Mouse (Mus musculus): ENCODE measurements around the gene Rad51b. TPM values are rescaled to one million over a fixed set of nuclear protein-coding genes. Genes with fewer than 3 reads are reported as not detected.

Gene Rad51b
- polyA plus RNA-seq, 1 experiment from 2014 or later = 4.9 TPM

- Histone ChIP-seq H3K9me3 (replicated peaks; ENCODE audit: control insufficient read depth, low read length) (no peaks in the 10 kb centered on the region), H3K4me2 (ENCODE audit: low read depth, low read length) (no peak overlapping the region), H3K27ac (replicated peaks; ENCODE audit: low read depth, low read length) (no peak overlapping the region), H3K4me1 (ENCODE audit: control insufficient read depth, insufficient read depth, low read length) (no peaks in the 10 kb centered on the region), H3K36me3 (replicated peaks; ENCODE audit: control insufficient read depth, insufficient read depth, low read depth, low read length) (no peaks in the 10 kb centered on the region), H3K9ac (replicated peaks; ENCODE audit: low read length) (no peak overlapping the region), H3K4me3 (ENCODE audit: low read depth, low read length) (no peak overlapping the region), H3K27me3 (ENCODE audit: control insufficient read depth, insufficient read depth, low read length) (no peaks in the 10 kb centered on the region)
- WGBS = 83% methylated on average over 5 of the region's 5 CpGs
- no peak for ATAC-seq (replicated peaks; ENCODE audit: insufficient number of reproducible peaks, low FRiP score, low TSS enrichment, low read depth)
- DNase-seq (ENCODE audit: low spot score) = no peak
These were observed 56.3 kb downstream of the Rad51b start for GRCm38 (mm10) chr12:79353356-79353755.

DNA sequence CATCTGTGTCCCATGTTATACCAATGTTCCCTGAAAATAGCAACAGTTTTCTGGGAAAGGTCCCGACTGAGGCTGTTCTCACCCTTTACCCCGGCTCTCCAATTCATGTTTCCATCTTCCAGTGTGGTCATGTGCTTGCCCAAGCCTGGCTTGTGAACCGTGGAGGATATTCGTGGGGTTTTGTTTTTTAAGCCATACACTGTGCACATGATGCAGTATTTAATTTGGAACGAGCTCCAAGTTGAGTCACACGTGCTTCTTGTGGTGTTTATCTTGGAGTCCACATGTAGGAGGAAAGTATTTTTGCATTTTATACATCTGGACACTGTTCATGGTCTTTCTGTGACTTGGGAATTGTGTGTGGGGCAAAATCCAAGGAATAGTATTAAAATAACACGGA is 57.5 kb downstream of the Rad51b start:
- no peaks in the 10 kb centered on the region for H3K27me3 ChIP-seq (ENCODE audit: control insufficient read depth, insufficient read depth, low read length)
- H3K9me3 ChIP-seq (replicated peaks; ENCODE audit: control insufficient read depth, low read length) = no peaks in the 10 kb centered on the region
- no peaks in the 10 kb centered on the region for H3K4me1 ChIP-seq (ENCODE audit: control insufficient read depth, insufficient read depth, low read length)
- no peak overlapping the region for H3K4me3 ChIP-seq (ENCODE audit: low read depth, low read length)
- WGBS = 81% methylated on average over 7 of the region's 7 CpGs
- H3K27ac ChIP-seq (replicated peaks; ENCODE audit: low read depth, low read length) = no peak overlapping the region
- no peak overlapping the region for H3K9ac ChIP-seq (replicated peaks; ENCODE audit: low read length)
- ATAC-seq (replicated peaks; ENCODE audit: insufficient number of reproducible peaks, low FRiP score, low TSS enrichment, low read depth) = no peak
- DNase-seq (ENCODE audit: low spot score) = no peak
- no peaks in the 10 kb centered on the region for H3K36me3 ChIP-seq (replicated peaks; ENCODE audit: control insufficient read depth, insufficient read depth, low read depth, low read length)
- H3K4me2 ChIP-seq (ENCODE audit: low read depth, low read length) = no peak overlapping the region

GRCm38 (mm10) chr12:79356138-79356537 is 59.1 kb downstream of the Rad51b start:
- Histone ChIP-seq H3K27ac (replicated peaks; ENCODE audit: low read depth, low read length) (no peak overlapping the region), H3K9ac (replicated peaks; ENCODE audit: low read length) (no peak overlapping the region), H3K4me3 (ENCODE audit: low read depth, low read length) (no peak overlapping the region), H3K4me2 (ENCODE audit: low read depth, low read length) (no peak overlapping the region), H3K4me1 (ENCODE audit: control insufficient read depth, insufficient read depth, low read length) (no peaks in the 10 kb centered on the region), H3K9me3 (replicated peaks; ENCODE audit: control insufficient read depth, low read length) (no peaks in the 10 kb centered on the region), H3K36me3 (replicated peaks; ENCODE audit: control insufficient read depth, insufficient read depth, low read depth, low read length) (no peaks in the 10 kb centered on the region), H3K27me3 (ENCODE audit: control insufficient read depth, insufficient read depth, low read length) (no peaks in the 10 kb centered on the region)
- DNase-seq (ENCODE audit: low spot score) = no peak
- no peak for ATAC-seq (replicated peaks; ENCODE audit: insufficient number of reproducible peaks, low FRiP score, low TSS enrichment, low read depth)
- WGBS = 75% methylated on average over 4 of the region's 4 CpGs

DNA sequence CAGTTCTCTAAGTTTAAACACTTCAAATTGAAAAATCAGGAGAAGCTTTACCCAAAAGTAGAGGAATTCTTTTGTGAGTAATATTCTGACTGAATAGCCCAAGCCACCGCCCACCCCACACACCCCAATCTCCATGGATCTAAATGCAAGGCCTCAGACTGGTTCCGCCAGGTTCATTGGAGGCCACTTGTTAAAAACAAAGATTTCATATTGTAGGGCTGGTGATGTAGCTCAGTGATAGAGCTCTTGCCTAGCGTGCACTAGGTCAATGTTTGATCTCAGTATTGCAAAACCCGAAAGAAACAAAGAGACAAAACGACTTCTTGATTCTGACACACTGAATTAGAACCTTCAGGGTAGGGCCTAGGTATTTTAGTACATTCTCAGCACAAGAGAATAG is 60.5 kb downstream of the Rad51b start:
- Histone ChIP-seq H3K4me2 (ENCODE audit: low read depth, low read length) (no peak overlapping the region), H3K36me3 (replicated peaks; ENCODE audit: control insufficient read depth, insufficient read depth, low read depth, low read length) (no peaks in the 10 kb centered on the region), H3K9me3 (replicated peaks; ENCODE audit: control insufficient read depth, low read length) (no peaks in the 10 kb centered on the region), H3K27ac (replicated peaks; ENCODE audit: low read depth, low read length) (no peak overlapping the region), H3K4me1 (ENCODE audit: control insufficient read depth, insufficient read depth, low read length) (no peaks in the 10 kb centered on the region), H3K27me3 (ENCODE audit: control insufficient read depth, insufficient read depth, low read length) (no peaks in the 10 kb centered on the region), H3K4me3 (ENCODE audit: low read depth, low read length) (no peak overlapping the region), H3K9ac (replicated peaks; ENCODE audit: low read length) (no peak overlapping the region)
- ATAC-seq (replicated peaks; ENCODE audit: insufficient number of reproducible peaks, low FRiP score, low TSS enrichment, low read depth) (no peak), DNase-seq (ENCODE audit: low spot score) (no peak)
- WGBS = 89% methylated on average over 5 of the region's 5 CpGs

DNA sequence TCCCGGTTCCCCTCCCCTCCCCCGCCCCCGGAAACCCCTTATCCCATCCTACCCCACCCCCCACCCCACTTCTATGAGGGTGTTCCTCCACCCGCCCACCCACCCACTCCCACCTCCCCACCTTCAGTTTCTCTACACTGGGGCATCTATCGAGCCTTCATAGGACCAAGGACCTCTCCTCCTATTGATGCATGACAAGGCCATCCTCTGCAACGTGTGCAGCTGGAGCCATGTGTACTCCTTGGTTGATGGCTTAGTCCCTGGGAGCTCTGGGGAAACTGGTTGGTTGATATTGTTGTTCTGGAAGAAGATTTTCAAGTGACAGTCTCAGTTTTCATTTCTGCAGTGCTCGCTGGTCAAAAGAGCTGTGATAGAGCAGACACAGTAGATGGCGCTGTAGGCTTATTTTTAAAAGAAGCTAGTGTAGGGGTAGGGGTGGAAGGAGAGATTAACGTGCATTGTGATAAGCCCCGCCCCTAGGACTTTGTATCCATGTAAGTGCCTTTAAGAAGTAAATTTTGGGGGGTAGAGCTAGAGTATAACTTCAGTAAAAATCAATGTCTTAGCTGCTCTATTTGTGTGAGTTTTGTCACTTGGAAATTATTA is 61.6 kb downstream of the Rad51b start:
- DNase-seq (ENCODE audit: low spot score) = peak; percentile 92
- no peaks in the 10 kb centered on the region for H3K9me3 ChIP-seq (replicated peaks; ENCODE audit: control insufficient read depth, low read length)

GRCm38 (mm10) chr12:79359404-79359803 is 62.3 kb downstream of the Rad51b start:
- ATAC-seq (replicated peaks; ENCODE audit: insufficient number of reproducible peaks, low FRiP score, low TSS enrichment, low read depth) (no peak), DNase-seq (ENCODE audit: low spot score) (no peak)
- Histone ChIP-seq H3K4me3 (ENCODE audit: low read depth, low read length) (no peak overlapping the region), H3K27ac (replicated peaks; ENCODE audit: low read depth, low read length) (no peak overlapping the region), H3K9me3 (replicated peaks; ENCODE audit: control insufficient read depth, low read length) (no peaks in the 10 kb centered on the region), H3K4me2 (ENCODE audit: low read depth, low read length) (no peak overlapping the region), H3K9ac (replicated peaks; ENCODE audit: low read length) (no peak overlapping the region), H3K4me1 (ENCODE audit: control insufficient read depth, insufficient read depth, low read length) (no peaks in the 10 kb centered on the region), H3K27me3 (ENCODE audit: control insufficient read depth, insufficient read depth, low read length) (no peaks in the 10 kb centered on the region), H3K36me3 (replicated peaks; ENCODE audit: control insufficient read depth, insufficient read depth, low read depth, low read length) (no peaks in the 10 kb centered on the region)
- 96% methylated on average over 2 of the region's 2 CpGs for WGBS

More for the DNA sequence above, 61.6 kb downstream of the Rad51b start:
- Histone ChIP-seq H3K4me1 (ENCODE audit: control insufficient read depth, insufficient read depth, low read length) (no peaks in the 10 kb centered on the region), H3K4me3 (ENCODE audit: low read depth, low read length) (no peak overlapping the region), H3K9ac (replicated peaks; ENCODE audit: low read length) (no peak overlapping the region), H3K36me3 (replicated peaks; ENCODE audit: control insufficient read depth, insufficient read depth, low read depth, low read length) (no peaks in the 10 kb centered on the region), H3K27me3 (ENCODE audit: control insufficient read depth, insufficient read depth, low read length) (no peaks in the 10 kb centered on the region), H3K4me2 (ENCODE audit: low read depth, low read length) (no peak overlapping the region), H3K27ac (replicated peaks; ENCODE audit: low read depth, low read length) (no peak overlapping the region)
- WGBS = 20% methylated on average over 10 of the region's 10 CpGs
- ATAC-seq (replicated peaks; ENCODE audit: insufficient number of reproducible peaks, low FRiP score, low TSS enrichment, low read depth) = peak; percentile 75; the same call in 1 of the 2 replicates

GRCm38 (mm10) chr12:79362219-79362618 is 65.1 kb downstream of the Rad51b start:
- H3K27me3 ChIP-seq (ENCODE audit: control insufficient read depth, insufficient read depth, low read length) = no peaks in the 10 kb centered on the region
- ATAC-seq (replicated peaks; ENCODE audit: insufficient number of reproducible peaks, low FRiP score, low TSS enrichment, low read depth) (no peak), DNase-seq (ENCODE audit: low spot score) (peak; percentile 46)
- no peak overlapping the region for H3K4me3 ChIP-seq (ENCODE audit: low read depth, low read length)
- 57% methylated on average over 1 of the region's 1 CpGs for WGBS
- no peaks in the 10 kb centered on the region for H3K4me1 ChIP-seq (ENCODE audit: control insufficient read depth, insufficient read depth, low read length)
- H3K9ac ChIP-seq (replicated peaks; ENCODE audit: low read length) = no peak overlapping the region
- H3K36me3 ChIP-seq (replicated peaks; ENCODE audit: control insufficient read depth, insufficient read depth, low read depth, low read length) = no peaks in the 10 kb centered on the region
- no peaks in the 10 kb centered on the region for H3K9me3 ChIP-seq (replicated peaks; ENCODE audit: control insufficient read depth, low read length)
- no peak overlapping the region for H3K27ac ChIP-seq (replicated peaks; ENCODE audit: low read depth, low read length)
- H3K4me2 ChIP-seq (ENCODE audit: low read depth, low read length) = no peak overlapping the region

DNA sequence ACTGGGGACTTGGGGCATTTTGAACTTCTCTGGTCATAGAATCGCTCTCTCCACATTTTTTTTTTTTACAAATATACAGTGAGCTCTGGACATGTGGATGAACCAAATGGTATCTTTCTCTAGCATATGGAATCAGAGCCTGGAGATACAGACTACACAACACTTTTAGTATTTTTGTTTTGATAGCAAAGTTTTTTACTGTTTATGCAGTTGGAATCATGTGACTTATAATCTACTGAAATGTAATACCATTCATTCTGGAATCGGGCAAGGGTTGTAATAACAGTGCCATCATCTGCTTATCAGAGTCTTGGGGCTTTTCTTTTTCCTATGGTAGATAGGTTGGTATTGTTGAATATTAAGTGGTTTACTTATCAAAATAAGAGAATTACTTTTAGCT is 67.2 kb downstream of the Rad51b start:
- H3K36me3 ChIP-seq (replicated peaks; ENCODE audit: control insufficient read depth, insufficient read depth, low read depth, low read length) = no peaks in the 10 kb centered on the region
- H3K9me3 ChIP-seq (replicated peaks; ENCODE audit: control insufficient read depth, low read length) = no peaks in the 10 kb centered on the region
- H3K4me1 ChIP-seq (ENCODE audit: control insufficient read depth, insufficient read depth, low read length) = no peaks in the 10 kb centered on the region
- no peaks in the 10 kb centered on the region for H3K27me3 ChIP-seq (ENCODE audit: control insufficient read depth, insufficient read depth, low read length)
- H3K4me2 ChIP-seq (ENCODE audit: low read depth, low read length) = no peak overlapping the region
- H3K9ac ChIP-seq (replicated peaks; ENCODE audit: low read length) = no peak overlapping the region
- WGBS = 75% methylated on average over 2 of the region's 2 CpGs
- ATAC-seq (replicated peaks; ENCODE audit: insufficient number of reproducible peaks, low FRiP score, low TSS enrichment, low read depth) (no peak), DNase-seq (ENCODE audit: low spot score) (no peak)
- no peak overlapping the region for H3K27ac ChIP-seq (replicated peaks; ENCODE audit: low read depth, low read length)
- H3K4me3 ChIP-seq (ENCODE audit: low read depth, low read length) = no peak overlapping the region

Measured in embryonic facial prominence, embryonic 11.5 days (tissue).